Mouse (Mus musculus): ENCODE data around the gene Mrpl18.
"Not testable (repeated sequence)": the region's sequence is repeated elsewhere in the genome, so short reads cannot be mapped to it uniquely, and the experiment has no call there.

Gene Mrpl18

DNA sequence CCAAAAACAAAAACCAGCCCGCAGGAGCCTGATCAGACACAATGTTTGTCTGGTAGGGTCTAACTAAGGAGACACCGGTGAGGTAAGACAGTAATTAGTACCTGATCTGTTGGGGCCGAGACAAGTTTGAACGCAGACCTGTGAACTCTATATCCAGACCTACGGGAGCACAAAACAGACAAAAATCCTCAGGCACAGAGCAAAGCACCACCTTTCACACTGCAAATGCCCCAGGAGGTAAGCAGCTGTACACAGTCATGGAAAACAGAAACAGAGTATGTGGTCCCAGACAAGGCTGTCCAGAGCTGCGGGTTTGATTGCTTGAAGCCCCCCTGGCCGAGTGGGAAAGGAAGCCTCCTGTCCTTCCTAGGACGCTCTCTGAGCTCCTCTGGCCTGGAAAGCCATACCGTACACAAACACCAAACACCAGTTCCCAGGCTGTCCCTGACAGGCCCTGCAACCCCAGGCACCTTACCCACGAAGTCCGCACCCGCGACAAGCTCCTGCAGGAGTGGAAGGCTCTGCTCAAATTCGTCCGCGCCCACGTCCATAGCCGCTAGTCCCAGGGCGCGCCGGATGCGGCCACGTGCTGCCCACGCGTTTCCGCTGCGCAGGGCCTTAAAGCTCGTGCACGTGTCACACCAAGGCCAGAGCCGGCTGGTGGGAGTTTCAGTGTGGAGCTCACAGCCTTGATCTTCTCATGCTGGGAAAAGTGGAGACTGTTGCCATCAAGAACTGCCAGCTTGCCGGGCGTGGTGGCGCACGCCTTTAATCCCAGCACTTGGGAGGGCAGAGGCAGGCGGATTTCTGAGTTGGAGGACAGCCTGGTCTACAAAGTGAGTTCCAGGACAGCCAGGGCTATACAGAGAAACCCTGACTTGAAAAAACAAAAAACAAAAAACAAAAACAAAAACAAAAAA is 6.5 kb downstream of the Mrpl18 start, which contains the start of gene Pnldc1:
TSS of gene Pnldc1 (minus strand) at position 870 of the 920 bp plus-strand sequence.
- DNase-seq (ENCODE audit: low spot score), result no peak

DNA sequence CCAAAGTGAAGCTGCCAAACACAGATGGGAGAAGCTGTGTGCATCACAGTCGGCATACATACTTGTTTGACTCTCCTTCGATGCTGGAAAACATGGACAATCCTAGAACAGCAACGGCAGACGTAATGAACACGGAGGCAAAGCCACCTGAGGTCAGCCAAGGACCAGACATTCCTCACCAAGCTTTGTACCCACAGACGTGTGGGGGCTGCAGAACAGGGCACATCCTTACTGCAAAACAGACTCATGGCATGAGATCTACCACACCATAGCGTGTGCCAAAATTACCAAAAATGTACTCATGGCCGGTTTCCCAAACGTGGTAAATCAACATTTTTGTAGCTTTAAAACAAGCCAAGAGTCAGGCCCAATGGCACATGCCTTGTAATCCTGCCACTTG is 9.7 kb downstream of the Mrpl18 start:
- DNase-seq (ENCODE audit: low spot score), result no peak

DNA sequence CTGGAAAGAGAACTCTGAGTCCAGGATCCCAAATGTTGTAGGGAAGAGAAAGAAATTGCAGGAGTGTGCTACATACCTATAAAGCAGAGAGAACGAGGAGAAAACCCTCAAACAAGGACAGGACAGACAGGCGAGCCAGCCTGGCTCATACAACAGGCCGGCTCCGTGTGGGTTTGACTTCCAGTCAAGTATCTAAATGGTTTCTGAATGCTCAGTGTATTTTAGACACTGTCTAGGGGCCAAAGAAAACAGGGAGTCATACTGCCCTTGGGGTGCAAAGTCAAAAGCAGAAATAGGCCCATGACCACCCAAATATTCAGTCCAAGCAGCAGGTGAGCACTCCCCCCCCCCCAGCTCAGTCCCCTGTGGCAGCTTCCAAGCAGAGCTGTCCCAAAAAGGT is 10.3 kb downstream of the Mrpl18 start:
- no peak for DNase-seq (ENCODE audit: low spot score)

DNA sequence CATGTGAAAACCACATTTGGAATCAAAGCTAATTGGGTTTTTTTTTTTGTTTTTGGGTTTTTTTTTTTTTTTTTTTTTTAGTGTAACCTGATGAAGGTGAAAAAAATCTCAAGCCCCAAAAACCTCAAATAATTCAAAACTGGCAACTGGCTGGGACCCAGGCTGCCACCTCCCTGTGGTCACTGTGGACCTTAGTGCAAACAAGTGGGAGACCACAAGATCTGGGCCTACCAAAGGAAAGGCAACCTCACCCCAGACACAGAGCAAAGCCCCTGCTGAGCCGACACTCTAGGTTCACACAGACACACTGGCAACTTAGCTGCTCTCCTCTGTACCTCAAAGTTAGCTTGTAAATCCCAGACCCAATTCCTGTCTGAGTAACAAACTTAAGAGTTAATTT is 11.8 kb downstream of the Mrpl18 start:
- DNase-seq (ENCODE audit: low spot score), result no peak

DNA sequence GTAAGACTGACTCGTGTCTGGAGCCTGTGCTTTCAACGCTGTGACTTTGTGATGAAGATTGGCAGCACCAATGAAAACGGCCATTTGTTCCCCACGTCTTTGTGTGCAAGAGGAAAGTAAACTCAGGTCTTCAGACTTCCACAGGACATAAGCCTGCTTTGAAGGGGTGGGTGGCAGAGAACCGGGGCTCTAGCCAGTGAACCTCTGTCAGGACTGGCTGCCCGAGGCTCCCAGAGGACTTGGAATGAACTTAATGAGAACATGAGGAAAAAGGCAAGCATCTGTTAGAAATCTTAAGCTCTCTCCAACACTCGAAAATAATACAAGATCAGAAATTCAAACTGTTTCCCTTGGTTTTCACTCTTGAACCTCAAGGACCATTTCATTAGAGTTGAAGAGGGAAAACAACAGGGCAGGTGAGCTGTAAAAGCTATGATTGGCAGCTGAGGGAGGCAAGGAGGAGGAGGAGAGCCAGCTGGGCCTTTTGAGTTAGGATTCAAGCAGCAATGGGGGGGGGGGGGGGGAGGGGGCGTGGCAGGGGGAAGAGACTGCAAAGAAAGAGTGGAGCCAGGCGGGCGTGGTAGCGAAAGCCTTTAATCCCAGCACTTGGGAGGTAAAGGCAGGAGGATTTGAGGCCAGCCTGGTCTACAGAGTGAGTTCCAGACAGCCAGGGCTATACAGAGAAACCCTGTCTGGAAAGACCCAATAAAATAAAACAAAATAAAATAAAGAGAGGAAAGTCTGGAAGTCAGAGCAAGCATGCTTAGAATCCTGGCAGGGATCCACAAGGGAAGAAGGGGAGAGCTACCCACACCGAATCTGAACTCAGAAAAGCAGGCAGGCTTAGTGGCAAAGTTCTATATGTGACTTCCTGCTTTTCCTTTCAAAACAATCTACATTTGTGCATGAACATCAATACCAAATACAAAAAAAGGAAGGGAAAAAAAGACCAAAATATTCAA is 12.5 kb downstream of the Mrpl18 start:
- no peak for DNase-seq (ENCODE audit: low spot score)

DNA sequence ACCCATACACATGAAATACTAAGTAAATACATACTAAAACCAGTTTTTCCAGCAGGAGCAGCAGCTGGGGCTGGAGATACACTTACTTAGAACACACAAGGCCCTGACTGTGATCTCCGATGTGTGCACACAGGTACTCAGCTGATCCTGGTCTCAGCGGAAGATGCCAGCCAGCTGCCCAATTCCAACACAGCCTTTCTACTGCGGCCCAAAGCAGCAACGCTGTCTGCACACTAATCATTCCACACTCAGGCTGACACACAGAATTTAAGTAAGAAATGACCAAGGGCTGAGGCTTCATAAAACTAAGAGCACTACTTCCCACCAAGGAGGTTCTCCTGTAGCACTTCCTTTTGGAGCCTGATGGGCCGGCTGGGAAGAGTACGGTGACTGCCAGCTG is 13.9 kb downstream of the Mrpl18 start:
- no peak for DNase-seq (ENCODE audit: low spot score)

DNA sequence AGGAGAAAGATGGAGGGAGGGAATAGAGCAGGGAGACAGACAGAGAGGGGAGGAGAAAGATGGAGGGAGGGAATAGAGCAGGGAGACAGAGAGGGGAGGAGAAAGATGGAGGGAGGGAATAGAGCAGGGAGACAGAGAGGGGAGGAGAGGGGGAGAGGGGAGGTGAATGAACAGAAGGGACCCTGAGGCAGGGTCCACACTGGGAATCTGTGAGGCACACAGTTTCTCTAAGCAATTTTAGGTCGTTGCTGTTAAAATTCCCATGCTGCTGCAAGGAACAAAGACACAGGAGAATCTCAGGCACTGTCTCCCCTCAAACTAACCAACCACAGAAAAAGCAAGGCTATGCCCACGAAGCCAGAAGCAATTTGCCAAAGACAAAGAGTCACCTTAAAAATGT is 17.5 kb downstream of the Mrpl18 start:
- DNase-seq (ENCODE audit: low spot score), result not testable (repeated sequence)

DNA sequence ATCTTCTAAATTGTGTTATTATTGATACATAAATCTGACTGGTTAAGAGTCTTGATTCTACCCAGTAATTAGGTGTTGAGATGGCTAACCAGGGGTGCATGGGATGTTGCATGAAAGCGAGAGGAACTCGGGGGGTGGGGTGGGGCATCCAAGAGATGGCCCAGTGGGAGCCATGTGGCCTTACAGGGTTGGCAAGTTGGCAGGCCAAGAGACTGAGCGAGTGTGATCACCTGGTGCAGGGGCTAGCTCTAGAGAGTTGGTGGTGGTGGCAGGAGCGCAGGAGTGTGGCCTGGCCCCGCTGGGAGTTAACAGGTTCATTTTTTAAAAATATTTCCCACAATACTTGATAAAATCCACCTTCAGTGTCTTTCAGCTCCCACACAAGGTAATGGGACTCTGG is 18.5 kb downstream of the Mrpl18 start:
- no peak for DNase-seq (ENCODE audit: low spot score)

DNA sequence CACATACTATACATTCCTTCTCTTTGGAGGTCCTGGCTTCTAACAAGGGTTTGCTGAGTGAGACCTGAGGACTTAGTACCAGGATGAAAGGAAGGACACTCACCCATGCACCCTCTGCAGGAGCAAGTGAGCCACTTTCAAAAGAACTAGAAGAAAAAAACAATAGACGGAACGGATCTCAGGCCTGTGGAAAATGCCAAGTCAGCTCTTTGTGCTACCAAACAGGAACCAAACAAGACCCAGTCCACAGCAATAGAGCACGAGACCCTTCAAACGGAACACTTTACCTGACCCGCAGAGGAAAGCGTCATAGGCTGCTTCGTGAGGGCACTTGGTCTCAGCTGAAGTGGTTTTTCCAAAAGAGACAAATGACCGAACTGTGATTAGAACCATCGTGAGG is 24.1 kb downstream of the Mrpl18 start:
- no peak for DNase-seq (ENCODE audit: low spot score)

DNA sequence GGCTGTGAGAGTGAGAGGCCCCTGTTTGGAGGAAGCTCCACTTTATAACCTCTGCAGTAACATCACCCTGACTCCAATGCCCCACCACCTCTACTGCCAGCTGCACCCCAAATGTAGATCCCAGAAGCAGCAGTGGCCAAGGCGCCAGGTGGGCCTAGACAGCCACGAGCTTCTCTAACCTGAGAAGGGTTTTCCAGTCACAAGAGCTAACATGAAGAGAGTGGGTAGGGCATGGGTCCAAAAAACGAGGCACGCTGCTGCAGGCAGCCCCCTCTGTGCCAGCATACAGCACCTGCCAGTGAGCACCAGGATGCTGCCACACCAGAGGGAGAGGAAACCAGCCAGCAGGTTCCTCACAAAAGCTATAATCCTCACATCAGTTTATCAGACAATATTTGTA is 25.1 kb downstream of the Mrpl18 start:
- no peak for DNase-seq (ENCODE audit: low spot score)

DNA sequence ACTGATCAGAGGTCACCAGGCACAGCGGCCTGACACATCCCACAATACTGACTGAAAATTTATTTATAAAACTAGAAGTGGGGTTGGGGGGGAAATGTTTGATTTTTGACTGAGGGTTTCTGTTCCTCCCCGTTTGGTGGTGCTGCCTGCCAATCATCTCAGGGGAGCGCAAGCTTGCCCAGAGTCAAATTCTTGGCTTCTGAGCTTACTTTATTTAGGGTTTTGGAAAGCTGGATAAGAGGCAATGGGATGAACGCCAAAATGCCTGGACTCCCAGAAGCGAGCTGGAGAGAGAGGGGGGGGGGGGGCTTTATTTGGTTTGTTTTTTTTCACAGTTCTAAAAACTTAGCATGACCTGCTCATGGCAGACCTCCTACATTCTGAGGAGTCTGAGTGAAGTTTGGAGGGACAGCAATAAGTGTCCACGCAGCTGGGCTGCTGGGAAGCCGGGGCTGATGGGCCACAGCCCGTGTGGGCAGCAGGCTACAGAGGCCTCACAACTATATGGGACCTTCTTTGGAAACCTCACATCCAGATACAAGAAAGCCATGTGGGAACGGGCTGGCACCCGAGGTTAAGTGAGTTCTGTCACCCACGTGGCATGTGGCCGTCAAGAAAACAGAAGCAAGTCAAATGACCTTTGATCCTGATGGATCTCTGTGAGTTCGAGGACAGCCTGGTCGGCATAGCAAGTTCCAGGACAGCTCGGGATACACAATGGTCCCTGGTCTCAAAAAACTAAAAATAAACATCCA is 28.9 kb downstream of the Mrpl18 start:
- DNase-seq (ENCODE audit: low spot score), result no peak

DNA sequence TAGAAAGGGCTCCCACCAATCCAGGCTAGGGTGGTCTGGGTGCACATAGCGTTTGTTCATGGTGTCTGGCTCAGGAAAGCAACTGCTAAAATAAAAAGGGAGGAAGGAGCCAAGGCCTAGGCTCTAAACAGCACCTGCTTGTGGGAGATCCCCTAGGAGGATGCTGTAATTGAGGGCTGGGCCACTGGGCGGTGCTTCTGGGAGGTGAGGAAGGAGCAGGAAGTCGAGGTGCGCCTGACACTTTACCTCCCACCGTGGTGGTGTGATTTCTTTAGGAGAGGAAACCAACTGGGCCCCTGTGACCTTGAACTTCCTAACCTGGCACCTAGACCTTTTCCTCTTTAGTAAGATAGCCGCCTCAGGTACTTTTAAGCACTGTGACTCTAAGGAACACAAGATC is 29.5 kb downstream of the Mrpl18 start:
- DNase-seq (ENCODE audit: low spot score), result no peak

DNA sequence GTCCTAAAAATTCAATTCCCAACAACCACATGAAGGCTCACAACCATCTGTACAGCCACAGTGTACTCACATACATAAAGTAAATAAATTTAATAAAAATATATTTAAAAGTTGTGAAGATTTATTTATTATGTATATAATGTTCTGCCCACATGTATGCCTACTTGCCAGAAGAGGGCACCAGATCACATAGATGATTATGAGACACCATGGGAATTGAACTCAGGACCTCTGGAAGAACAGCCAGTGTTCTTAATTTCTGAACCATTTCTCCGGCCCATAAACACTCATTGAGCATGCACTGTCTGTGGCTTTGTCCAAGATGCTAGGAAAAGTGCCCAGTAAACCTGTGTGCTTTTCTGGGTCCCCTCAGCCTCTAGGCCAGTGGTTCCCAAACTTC is 34.9 kb downstream of the Mrpl18 start:
- no peak for DNase-seq (ENCODE audit: low spot score)

DNA sequence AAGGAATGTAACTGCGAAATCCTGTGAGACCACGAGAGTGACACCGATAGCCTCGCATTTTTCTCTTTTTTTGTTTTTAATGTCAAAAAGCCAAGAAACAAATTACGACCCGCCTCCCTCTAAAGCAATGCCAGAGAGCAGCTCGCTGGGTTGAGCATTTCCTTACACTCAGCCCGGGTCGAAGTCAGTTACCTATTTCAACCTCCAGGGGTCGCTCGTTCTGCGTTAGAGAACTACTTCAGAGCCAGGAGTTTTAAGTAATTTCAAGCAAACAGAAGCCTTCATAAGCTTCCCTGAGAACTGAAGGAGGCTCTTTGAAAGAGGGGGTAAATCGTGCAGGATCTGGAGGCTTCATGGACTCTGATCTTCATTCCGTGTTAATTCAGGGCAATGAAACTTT is 36.0 kb downstream of the Mrpl18 start:
- DNase-seq (ENCODE audit: low spot score), result peak; percentile 84

DNA sequence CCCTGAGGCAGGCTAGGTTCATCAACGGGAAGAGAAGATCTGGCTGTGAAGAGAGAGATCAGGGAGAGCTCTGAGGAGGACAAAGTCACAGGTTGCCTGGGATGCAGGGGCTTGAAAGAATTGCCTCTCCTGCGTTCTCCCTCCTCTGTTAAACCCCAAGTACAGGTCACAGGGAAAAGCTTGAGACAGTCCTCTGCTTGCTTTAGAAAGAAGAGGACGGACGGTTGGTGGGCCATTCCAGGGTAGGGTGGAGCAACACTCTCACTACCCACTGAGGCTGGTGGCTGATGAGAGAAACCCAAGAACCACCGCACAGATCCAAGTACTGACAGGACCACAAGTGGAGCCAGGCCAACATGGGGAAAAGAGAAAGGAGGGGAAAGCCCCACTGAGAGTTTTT is 40.4 kb downstream of the Mrpl18 start, which contains the start of gene Mrgprh:
TSS of gene Mrgprh (plus strand) at position 301 of the 400 bp plus-strand sequence.
- no peak for DNase-seq (ENCODE audit: low spot score)

DNA sequence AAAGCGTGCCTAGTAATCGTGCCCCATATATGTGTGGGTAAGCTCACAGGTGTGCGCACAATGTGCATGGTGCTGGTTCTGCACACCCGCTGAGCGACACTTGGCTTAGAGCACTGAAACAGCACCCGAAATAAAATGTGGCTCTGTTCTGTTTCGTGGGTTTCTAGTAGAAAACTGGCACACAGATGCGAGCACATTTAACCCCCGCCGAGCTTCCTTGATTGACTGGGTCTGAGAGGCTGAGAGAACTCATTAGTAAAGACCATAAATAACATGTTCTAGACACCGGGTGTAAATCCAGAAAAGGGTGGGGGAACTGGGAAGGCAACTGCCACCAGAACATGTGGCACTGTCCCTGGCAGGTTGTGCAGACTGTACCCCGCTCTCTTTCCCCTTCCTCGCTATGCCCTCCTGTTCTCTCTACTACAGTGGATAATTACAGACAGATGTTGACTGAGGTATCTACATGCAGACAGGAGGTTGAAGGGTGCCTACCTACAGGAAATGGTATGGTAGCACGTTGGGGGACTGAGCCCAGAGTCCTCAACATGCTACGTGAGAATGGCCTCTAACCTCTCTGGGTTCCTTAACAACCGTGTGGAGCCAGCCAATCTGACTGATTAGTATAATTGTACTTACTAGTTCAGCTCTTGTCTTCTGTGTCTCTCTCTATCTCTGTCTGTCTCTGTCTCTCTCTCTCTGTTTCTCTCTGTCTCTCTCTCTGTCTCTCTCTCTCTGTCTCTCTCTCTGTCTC is 43.7 kb downstream of the Mrpl18 start:
- no peak for DNase-seq (ENCODE audit: low spot score)

DNA sequence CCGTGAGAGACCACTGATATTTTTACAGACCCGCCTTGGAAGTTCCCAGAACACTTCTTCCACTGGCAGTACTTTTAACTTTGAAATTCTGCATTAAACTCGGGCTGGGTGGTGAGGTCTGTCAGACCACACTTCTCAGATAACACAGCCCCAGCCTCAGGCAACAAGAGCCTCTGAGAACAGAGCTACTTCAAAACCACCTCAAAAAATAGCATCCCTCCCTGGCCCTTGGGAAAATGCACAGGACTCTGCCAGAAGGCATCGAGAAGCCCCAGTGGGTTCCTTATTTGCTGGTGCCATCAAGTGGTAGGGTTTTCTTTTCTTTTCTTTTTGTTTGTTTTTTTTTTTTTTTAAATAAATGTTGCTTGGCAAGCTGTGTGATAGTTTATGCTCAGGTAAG is 47.5 kb downstream of the Mrpl18 start:
- no peak for DNase-seq (ENCODE audit: low spot score)

DNA sequence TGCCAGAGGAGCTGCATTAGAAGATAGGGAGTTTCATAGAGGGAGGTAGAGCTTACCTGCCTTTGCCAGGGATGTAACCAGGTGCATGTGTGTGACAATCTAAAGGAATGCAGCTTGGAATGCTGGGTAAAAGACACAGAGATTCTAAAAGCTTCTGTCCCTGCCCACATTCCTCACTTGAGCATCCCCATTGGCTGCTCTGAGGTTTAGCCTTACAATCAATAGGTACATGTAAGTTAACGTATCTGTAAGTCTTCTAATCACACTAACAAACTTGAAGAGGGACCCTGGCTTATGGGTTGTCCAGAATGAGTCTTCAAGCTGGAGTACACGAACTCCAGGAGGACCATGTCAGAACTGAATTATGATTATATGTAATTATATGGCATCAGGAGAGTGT is 48.1 kb downstream of the Mrpl18 start, which contains the start of gene Mas1:
TSS of gene Mas1 (minus strand) at position 101 of the 400 bp plus-strand sequence.
- DNase-seq (ENCODE audit: low spot score), result no peak

DNA sequence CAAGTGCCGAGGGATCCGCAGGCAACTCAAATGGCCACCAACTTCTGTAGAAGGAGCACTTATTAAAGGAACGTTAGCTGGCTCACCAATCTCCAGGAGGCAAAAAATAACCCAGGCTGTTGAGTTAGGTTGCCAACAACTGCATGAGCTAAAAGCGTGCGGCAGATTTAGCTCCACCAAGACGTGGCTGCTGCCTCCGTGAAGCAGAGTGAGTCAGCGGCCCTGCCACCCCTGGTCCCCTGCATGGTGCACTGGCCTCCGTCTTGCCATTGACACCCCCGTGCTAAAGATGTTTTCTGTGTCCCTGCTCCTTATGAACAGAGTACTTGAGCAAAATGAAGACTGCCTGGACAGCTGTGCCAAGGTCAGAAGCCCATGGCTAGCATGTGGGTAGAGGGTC is 49.3 kb downstream of the Mrpl18 start:
- no peak for DNase-seq (ENCODE audit: low spot score)

DNA sequence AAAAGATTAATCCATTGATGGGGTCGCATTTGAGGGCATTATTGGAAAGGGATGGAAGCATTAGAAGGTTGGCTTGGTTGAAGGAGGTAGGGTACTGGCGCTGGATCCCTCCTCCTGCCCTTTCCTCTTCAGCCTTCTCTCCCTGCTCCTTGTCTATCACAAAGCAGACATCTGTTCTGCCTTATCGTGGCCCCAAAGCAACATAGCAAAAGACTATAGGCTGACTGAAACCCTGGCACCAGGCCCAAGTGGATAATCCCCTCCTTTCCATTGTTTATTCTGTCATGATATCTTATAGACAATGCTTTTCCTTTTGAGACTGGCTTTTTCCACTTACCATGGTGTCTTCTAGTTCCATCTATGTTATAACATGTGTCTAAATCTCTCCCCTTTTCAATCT is 50.7 kb downstream of the Mrpl18 start:
- DNase-seq (ENCODE audit: low spot score), result no peak

DNA sequence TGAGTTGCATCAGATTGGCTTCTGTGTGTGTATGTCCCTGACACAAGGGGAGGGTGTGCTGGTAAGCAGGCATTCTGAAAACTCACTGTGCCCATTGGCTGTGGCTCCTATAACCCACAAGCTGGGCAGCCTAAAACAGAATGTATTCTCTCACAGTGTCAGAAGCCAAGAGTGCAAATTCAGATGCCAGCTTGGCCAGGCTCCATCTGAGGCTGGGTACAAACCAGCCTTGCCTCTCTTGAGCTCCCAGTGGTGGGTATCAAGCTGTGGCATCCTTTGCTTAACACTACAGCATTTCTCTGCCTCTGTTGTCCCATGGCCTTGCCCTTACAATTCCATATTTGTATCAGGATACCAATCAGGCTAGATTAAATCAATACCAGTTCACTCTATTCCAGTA is 52.0 kb downstream of the Mrpl18 start:
- no peak for DNase-seq (ENCODE audit: low spot score)
